ENCODE assay signal across 24 mouse cellular contexts in the genomic region with DNA sequence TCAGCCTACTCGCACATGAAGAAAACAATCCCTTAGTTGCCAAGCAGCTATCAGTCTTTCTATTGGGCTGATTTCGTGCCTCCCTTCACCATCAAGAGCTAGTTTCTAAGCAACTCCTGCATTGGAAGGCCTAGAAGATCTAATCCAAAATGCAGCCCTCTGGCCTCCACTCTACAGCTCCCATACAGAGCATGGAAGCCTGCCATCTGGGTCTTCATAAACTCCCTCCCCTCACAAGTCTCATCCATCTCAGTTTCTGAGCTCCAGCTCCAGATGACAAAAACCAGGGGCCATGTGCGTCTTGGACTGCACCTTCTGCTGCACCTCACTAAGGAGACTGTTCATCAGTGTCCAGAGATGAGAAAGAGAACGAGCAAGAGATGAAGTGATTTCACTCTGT. TPM values are rescaled to one million over a fixed set of nuclear protein-coding genes. Genes with fewer than 3 reads are reported as not detected.
"Had no signal": no experiment of that assay in that cellular context is flagged by ENCODE, and none has a peak within 500 bp of the region (broad histone marks: within the 10 kb centered on the region; RNA-seq: fewer than 3 reads in every experiment).

No protein-coding gene starts in this region.

- DNase-seq: kidney, postnatal 10 days; kidney, postnatal 36 days; liver, postnatal 0 days; lung, embryonic 14.5 days; right cerebral cortex, adult 18-20 months; right cerebral cortex, postnatal 14 days; right cerebral cortex, postnatal 4 days; thymus, adult 2 months; thymus, postnatal 14 days; thymus, postnatal 4 days had no signal

- H3K36me3 ChIP-seq: kidney, embryonic 15.5 days; limb, embryonic 12.5 days; limb, embryonic 15.5 days; midbrain, embryonic 12.5 days; midbrain, embryonic 15.5 days; neural tube, embryonic 12.5 days; neural tube, embryonic 15.5 days had no signal

- H3K9me3 ChIP-seq: kidney, embryonic 15.5 days; limb, embryonic 15.5 days; midbrain, embryonic 12.5 days; midbrain, embryonic 15.5 days; neural tube, embryonic 12.5 days; neural tube, embryonic 15.5 days had no signal

- H3K27ac ChIP-seq: kidney, embryonic 15.5 days; left cerebral cortex, adult 2 months; limb, embryonic 12.5 days; limb, embryonic 15.5 days; liver, embryonic 14.5 days; macrophage; midbrain, embryonic 12.5 days; midbrain, embryonic 15.5 days; neural tube, embryonic 12.5 days; neural tube, embryonic 15.5 days; stomach, postnatal 0 days had no signal

- H3K4me1 ChIP-seq: kidney, embryonic 15.5 days; limb, embryonic 12.5 days; limb, embryonic 15.5 days; midbrain, embryonic 12.5 days; midbrain, embryonic 15.5 days; neural tube, embryonic 12.5 days; neural tube, embryonic 15.5 days had no signal

- H3K27me3 ChIP-seq: kidney, embryonic 15.5 days; limb, embryonic 12.5 days; limb, embryonic 15.5 days; midbrain, embryonic 15.5 days; neural tube, embryonic 12.5 days; neural tube, embryonic 15.5 days had no signal

- ATAC-seq: liver, postnatal 0 days; lung, postnatal 0 days; midbrain, embryonic 15.5 days had no signal

- H3K9ac ChIP-seq: kidney, embryonic 15.5 days; limb, embryonic 12.5 days; limb, embryonic 15.5 days; liver, embryonic 14.5 days; liver, postnatal 0 days; lung, embryonic 14.5 days; midbrain, embryonic 12.5 days; midbrain, embryonic 15.5 days; neural tube, embryonic 12.5 days; neural tube, embryonic 15.5 days had no signal

- H3K4me2 ChIP-seq: kidney, embryonic 15.5 days; limb, embryonic 12.5 days; limb, embryonic 15.5 days; liver, embryonic 11.5 days; lung, embryonic 14.5 days; midbrain, embryonic 12.5 days; midbrain, embryonic 15.5 days; neural tube, embryonic 12.5 days; neural tube, embryonic 15.5 days had no signal

- H3K4me3 ChIP-seq: kidney, embryonic 15.5 days; left cerebral cortex, adult 2 months; limb, embryonic 12.5 days; limb, embryonic 15.5 days; midbrain, embryonic 12.5 days; midbrain, embryonic 15.5 days; neural tube, embryonic 12.5 days; neural tube, embryonic 15.5 days had no signal

RNA-seq across cellular contexts. Expression of gene Kcna1, which starts 52.8 kb away (rescaled TPM):
- total RNA-seq: megakaryocyte, adult 5-6 weeks had no signal
- polyA plus RNA-seq: liver, embryonic 14.5 days; liver, postnatal 0 days; macrophage had no signal

RNA-seq across cellular contexts. Expression of gene Kcna5, which starts 58.1 kb away (rescaled TPM):
- total RNA-seq: megakaryocyte, adult 5-6 weeks had no signal
- polyA plus RNA-seq: macrophage had no signal
